Mouse (Mus musculus): ENCODE measurements around the gene Ginm1. TPM values are rescaled to one million over a fixed set of nuclear protein-coding genes. Genes with fewer than 3 reads are reported as not detected.

Gene Ginm1
- polyA plus RNA-seq, 1 experiment from 2014 or later, result 75.2 TPM

DNA sequence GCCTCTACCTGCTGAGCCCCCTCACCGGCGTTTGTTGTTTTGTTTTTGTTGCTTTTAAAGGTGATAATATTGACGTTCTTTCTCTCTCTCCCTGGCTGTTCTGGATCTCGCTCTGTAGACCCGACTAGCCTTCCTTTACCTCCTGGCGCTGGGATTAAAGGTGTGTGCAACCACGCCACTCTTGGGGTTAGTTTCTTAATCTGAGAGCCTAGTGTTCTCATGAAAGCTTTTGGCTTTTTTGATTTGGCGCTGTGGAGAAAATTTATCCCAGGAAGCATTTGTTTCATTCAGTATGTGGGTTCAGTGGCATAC lies 66.2 kb downstream of the Ginm1 start:
- in situ Hi-C loops (cut with MboI; ENCODE audit: low pct_unique_long_range_greater_than_20kb), result no loop called here
- DNase-seq (ENCODE audit: low read depth, low spot score) (no peak), ATAC-seq (peak; percentile 20)
- no peaks in the 10 kb centered on the region for H3K27me3 ChIP-seq
- TF ChIP-seq CTCF (IDR thresholded peaks at IDR 0.05), result no peak
- POLR2A ChIA-PET, result interaction anchor here (0.7 to 1.3 kb wide), 2 partner anchors 10 to 64 kb away, joined by 3 to 6 read pairs; no protein-coding TSS in a partner anchor
- CTCF ChIA-PET, result interaction anchor here (1.2 to 1.4 kb wide), 2 partner anchors 15 to 40 kb away, joined by 3 to 4 read pairs; no protein-coding TSS in a partner anchor

DNA sequence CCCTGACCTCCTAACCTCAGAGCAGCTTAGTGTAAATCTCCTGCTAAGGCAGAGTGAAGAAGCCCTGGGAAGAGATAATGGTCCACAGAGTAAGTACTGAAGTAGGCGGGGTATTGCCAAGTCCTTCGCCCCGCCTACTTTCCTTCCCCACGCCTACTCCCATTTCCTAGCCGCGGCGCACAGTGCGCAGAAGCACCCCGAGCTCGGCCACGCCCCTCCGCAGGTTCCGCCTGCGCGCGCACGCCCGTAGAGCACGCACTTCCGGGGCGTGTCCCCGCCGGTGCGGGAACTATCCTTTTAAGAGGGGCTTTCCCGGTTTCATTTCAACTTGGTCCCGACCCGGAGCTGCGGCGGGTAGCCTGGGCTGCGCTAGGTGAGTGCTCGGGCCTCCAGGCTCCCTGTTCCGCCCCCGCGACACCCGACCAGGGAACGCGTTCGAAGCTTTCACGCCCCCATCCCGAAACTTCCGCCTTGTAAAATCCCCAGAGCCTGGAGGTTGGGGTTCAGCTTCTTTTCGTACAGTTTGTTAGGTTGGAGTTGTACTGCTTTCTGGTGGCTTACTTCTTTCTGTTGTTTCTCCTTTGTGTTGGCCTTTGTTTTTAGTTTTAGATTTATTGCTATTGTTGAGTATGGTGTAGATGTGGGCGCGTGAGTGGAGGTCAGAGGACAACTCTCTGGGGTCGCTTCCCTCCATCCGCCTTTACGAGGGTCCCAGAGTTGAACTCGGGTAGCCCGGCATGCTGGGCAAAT lies 66.7 kb downstream of the Ginm1 start, which contains the start of gene Katna1:
Katna1 (plus strand) TSS at position 250 of the 750 bp plus-strand sequence.
- in situ Hi-C loops (cut with MboI; ENCODE audit: low pct_unique_long_range_greater_than_20kb), result no loop called here
- no peaks in the 10 kb centered on the region for H3K27me3 ChIP-seq
- ChIA-PET CTCF (interaction anchor here (0.8 to 1.4 kb wide), 4 partner anchors 15 to 39 kb away, joined by 3 to 4 read pairs (median 3); no protein-coding TSS in a partner anchor), POLR2A (interaction anchor here (0.7 to 1.3 kb wide), 3 partner anchors 11 to 63 kb away, joined by 3 to 6 read pairs (median 3); partner anchors contain the start of genes Lats1 and Pcmt1)
- DNase-seq (ENCODE audit: low read depth, low spot score) (peak; percentile 65), ATAC-seq (peak; percentile 86)
- TF ChIP-seq CTCF (IDR thresholded peaks at IDR 0.05), result no peak

Other genes starting within 250 kb of the Ginm1 start
- 19.3 TPM for gene Lrp11, start 203.0 kb downstream of the Ginm1 start, polyA plus RNA-seq (2021)
- 21.9 TPM for gene Nup43, start 125.3 kb downstream of the Ginm1 start, polyA plus RNA-seq (2021)
- gene Pcmt1, start 111.7 kb downstream of the Ginm1 start, polyA plus RNA-seq (2021), result 66.8 TPM
- gene Lats1, start 111.6 kb downstream of the Ginm1 start, polyA plus RNA-seq (2021), result 26.4 TPM
- 34.4 TPM for gene Katna1, start 66.8 kb downstream of the Ginm1 start, polyA plus RNA-seq (2021)
- 25.0 TPM for gene Ppil4, start 67 bp upstream of the Ginm1 start, polyA plus RNA-seq (2021)
- gene Zc3h12d, start 39.6 kb upstream of the Ginm1 start, polyA plus RNA-seq (2021), result not detected
- gene Tab2, start 163.4 kb upstream of the Ginm1 start, polyA plus RNA-seq (2021), result 63.9 TPM

Measured in Patski (cell line).